Mouse (Mus musculus): ENCODE data around the gene Ptbp1.

Gene Ptbp1

GRCm38 (mm10) chr10:79834769-79835398, 19.3 kb upstream of the Ptbp1 start:
- peak; percentile 88 for DNase-seq (ENCODE audit: low spot score)

- DNase-seq (ENCODE audit: low spot score): no peak
Observed at GRCm38 (mm10) chr10:79836918-79837317, 17.3 kb upstream of the Ptbp1 start.

GRCm38 (mm10) chr10:79838151-79838550, 16.1 kb upstream of the Ptbp1 start:
- DNase-seq (ENCODE audit: low spot score): no peak

- no peak for DNase-seq (ENCODE audit: low spot score)
Observed at GRCm38 (mm10) chr10:79840091-79840490, 14.1 kb upstream of the Ptbp1 start.

- DNase-seq (ENCODE audit: low spot score): peak; percentile 84
Observed at GRCm38 (mm10) chr10:79840644-79841551, 13.3 kb upstream of the Ptbp1 start.

- no peak for DNase-seq (ENCODE audit: low spot score)
Observed at GRCm38 (mm10) chr10:79842322-79842721, 11.9 kb upstream of the Ptbp1 start.

GRCm38 (mm10) chr10:79843476-79843875, 10.8 kb upstream of the Ptbp1 start:
- no peak for DNase-seq (ENCODE audit: low spot score)

GRCm38 (mm10) chr10:79846553-79846952, 7.7 kb upstream of the Ptbp1 start:
- DNase-seq (ENCODE audit: low spot score): no peak

- no peak for DNase-seq (ENCODE audit: low spot score)
Observed at GRCm38 (mm10) chr10:79849941-79850628, 4.1 kb upstream of the Ptbp1 start.

GRCm38 (mm10) chr10:79851653-79852052, 2.6 kb upstream of the Ptbp1 start:
- no peak for DNase-seq (ENCODE audit: low spot score)

GRCm38 (mm10) chr10:79852107-79852789, 2.0 kb upstream of the Ptbp1 start:
- no peak for DNase-seq (ENCODE audit: low spot score)

GRCm38 (mm10) chr10:79852827-79853226, 1.4 kb upstream of the Ptbp1 start:
- no peak for DNase-seq (ENCODE audit: low spot score)

- peak; percentile 81 for DNase-seq (ENCODE audit: low spot score)
Observed at GRCm38 (mm10) chr10:79853392-79853791, 835 bp upstream of the Ptbp1 start.

- DNase-seq (ENCODE audit: low spot score): peak; percentile 83
Observed at GRCm38 (mm10) chr10:79854801-79855541, 744 bp downstream of the Ptbp1 start.

GRCm38 (mm10) chr10:79855558-79856184, 1.4 kb downstream of the Ptbp1 start:
- DNase-seq (ENCODE audit: low spot score): no peak

GRCm38 (mm10) chr10:79856280-79856679, 2.1 kb downstream of the Ptbp1 start:
- DNase-seq (ENCODE audit: low spot score): no peak

GRCm38 (mm10) chr10:79856704-79857451, 2.7 kb downstream of the Ptbp1 start:
- DNase-seq (ENCODE audit: low spot score): no peak

GRCm38 (mm10) chr10:79857452-79857811, 3.2 kb downstream of the Ptbp1 start:
- DNase-seq (ENCODE audit: low spot score): no peak

GRCm38 (mm10) chr10:79857894-79858293, 3.7 kb downstream of the Ptbp1 start:
- no peak for DNase-seq (ENCODE audit: low spot score)

- DNase-seq (ENCODE audit: low spot score): no peak
Observed at GRCm38 (mm10) chr10:79858416-79859074, 4.3 kb downstream of the Ptbp1 start.

Data from embryo, embryonic 10 days (tissue).